Mouse (Mus musculus) lung, postnatal 14 days (tissue): ENCODE results near the gene E130311K13Rik.

Source experiments
- DNase-seq: peaks from one replicate; pipeline ENCODE4 v3.0.0; 2021

E130311K13Rik gene

DNA sequence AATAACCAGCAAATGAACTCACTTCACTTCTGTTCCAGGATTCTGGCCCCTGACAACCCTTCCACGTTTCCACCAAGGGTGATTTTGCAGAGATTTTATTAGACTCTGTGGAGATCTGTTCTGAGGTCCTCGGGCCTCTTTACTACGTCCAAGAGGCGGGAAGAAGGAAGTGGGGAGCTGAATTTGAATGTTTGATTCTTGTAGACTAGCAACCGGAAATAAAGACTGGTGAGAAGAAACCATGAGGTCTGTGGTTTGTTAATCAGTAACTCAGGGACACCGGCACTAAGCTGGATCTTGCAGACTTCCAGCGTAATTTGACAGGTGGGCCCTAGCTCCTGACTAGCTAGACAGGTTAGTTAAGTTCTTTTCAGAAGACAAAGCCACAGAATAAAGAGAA is 35.6 kb downstream of the E130311K13Rik start:
- no peak for DNase-seq

DNA sequence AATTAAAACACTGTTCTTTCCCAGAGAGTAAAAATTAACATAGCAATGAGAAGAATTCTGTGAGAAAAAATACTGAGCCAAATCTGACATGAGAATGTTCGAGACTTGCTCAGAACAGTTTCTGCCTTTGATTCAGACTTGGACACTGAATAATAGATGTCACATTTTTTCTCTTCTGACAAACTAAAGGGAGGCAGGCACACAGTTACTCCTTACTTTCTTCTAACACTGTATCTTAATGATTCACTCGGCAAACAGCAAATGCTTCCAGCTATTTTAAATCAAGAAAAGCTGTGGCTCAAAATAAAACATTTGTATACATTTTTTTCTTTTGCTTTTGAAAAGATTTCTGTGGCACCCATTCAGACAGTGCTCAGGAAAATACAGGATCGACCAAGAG is 37.1 kb downstream of the E130311K13Rik start:
- no peak for DNase-seq

DNA sequence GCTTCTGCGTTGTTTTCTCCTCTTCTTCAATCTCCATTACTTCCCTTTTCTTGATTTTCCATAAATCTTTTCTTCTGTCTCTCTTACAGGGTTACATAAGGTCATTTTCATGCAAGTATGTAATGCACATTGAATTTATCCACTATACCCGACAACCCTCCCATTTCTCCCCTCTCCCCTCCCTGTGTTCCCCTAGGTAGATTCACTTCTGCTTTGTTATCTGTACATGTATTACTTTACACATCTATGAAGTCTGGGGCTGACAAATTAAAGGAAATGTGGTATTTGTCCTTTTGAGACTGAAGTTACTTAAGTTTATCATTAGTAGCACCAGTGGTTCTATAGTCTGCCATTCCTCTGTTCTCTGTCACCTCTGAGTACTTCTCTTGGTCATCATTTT is 48.2 kb downstream of the E130311K13Rik start:
- DNase-seq, result no peak

DNA sequence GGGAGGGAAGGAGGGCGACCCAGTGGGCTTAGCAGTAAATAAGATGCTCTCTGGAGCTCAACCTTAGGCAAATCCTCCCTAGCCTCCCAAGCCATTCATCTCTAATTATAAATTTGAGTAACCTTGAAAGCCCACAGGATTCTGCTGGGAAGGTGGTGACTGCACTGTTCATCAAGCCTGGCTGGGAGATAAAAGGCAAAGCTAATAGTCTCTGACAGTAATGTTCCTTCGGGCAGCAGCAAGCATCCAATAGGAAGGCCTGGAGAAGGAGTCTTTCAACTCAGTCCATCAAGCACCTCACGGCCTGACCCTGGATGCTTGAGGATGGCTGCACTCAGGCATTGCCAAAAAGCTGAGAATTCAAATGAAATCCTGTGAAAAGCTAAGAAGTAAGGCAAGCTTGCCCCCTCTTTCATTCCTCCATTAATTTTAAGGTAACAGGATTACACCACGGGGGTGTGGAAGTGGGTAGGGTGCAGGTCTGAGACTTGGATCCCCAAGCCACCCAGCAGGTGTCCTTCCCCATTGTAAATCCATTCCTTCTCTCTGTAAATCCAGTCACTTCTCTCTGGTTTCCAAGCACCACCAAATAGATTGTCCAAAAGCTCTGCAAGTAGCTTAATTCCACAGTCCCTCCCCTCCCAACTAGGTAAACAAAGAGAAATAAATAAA is 50.1 kb downstream of the E130311K13Rik start:
- DNase-seq, result no peak

DNA sequence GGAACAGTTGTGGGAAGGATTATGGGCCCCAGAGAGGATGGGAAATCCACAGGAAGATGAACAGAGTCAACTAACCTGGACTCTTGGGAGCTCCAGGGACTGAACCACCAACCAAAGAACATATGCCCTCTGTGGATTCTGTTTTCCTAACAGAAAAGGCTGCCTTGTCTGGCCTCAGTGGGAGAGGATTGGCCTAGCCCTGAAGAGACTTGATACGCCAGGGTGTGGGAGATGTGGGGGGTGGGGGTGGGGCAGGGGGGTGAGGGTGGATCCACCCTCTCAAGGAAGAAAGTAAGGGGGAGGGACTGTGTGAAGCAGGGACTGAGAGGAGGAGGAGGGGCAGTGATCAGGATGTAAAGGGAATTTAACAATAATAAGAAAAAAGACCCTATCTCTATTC is 56.5 kb downstream of the E130311K13Rik start:
- no peak for DNase-seq

DNA sequence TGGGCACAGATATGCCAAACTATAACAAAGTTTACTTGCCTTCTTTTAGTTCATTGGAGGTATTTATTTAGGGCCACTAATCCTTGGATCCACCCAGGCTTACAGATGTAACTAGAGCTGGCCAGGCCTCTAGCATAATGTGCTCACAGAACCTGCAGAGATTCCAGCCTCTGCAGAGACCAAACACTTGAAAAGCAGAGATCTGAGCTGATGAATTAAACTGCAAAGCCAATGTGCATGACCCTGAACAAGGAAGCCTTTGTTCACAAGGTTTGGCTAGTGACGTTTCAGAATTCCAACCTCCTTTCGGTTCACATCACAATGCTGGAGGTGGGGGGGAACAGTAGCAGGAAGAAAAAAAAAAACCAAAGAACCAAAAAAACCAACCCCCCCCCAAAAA is 58.0 kb downstream of the E130311K13Rik start:
- DNase-seq, result no peak

DNA sequence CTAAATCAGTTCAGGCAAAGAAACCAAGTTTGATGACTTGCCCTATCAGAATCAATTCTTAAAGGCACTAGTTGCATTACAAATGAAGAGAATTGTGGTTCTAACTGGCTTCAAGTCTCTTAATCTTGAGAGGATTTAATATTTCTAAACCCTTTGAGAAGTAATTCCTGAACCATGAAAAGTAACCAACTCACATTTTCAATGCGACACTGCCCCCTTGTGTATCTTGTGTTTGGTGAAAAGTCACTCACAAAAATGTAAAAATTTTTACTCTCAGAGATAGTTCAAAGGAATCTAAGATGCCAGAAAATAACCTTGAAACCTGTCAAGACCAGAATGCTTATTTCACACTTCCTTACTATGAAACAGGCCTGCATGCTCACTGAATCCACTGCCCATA is 61.0 kb downstream of the E130311K13Rik start:
- DNase-seq, result peak; percentile 37

DNA sequence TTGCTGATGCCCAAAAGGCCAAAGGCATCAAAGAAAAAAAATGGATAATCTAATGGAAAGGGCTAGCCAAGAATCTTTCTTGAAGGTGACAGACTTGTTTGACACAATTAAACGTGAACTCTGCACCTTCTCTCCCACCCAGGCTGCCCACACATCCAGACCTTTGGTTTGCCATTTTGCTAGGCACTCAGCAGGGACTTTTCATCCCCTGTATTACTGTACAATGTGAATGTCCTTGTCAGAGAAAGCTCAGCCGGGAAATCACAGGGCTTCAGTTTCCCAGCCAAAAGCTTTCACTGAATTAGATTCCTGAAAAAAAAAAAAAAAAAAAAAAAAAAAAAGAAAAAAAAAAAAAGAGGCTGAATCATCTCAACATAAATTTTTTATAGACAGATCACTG is 64.2 kb downstream of the E130311K13Rik start:
- DNase-seq, result no peak
